Mouse (Mus musculus) neural tube, embryonic 11.5 days (tissue): ENCODE results near the gene Olfr1133. TPM values are rescaled to one million over a fixed set of nuclear protein-coding genes. Genes with fewer than 3 reads are reported as not detected.
"Not testable (repeated sequence)": the region's sequence is repeated elsewhere in the genome, so short reads cannot be mapped to it uniquely, and the experiment has no call there.

ENCODE experiments used
- ATAC-seq: fragments of 200-750 bp; cut with Nextera tagmentation; 2 replicates; pipeline ENCODE4 v1.8.0; 2017; ENCODE audit warnings: moderate number of reproducible peaks, mild to moderate bottlenecking, moderate TSS enrichment, moderate library complexity; ENCODE audit not compliant: insufficient read depth, low FRiP score, low TSS enrichment
- DNase-seq: peaks from one replicate; pipeline ENCODE4 v3.0.0-alpha.2; 2015; ENCODE audit warnings: low spot score
- H3K27ac ChIP-seq: fragments of 300-500 bp; sonication (generic); 2 replicates; pipeline ENCODE4 v1.5.1; 2014; ENCODE audit warnings: low read depth, mild to moderate bottlenecking, low read length
- H3K27me3 ChIP-seq: fragments of 300-500 bp; sonication (generic); 2 replicates; pipeline ENCODE4 v1.6.1; 2014; ENCODE audit warnings: mild to moderate bottlenecking, low read length, mixed read lengths; ENCODE audit not compliant: control insufficient read depth, insufficient read depth
- H3K36me3 ChIP-seq: fragments of 300-500 bp; sonication (generic); 2 replicates; pipeline ENCODE4 v1.6.1; 2014; ENCODE audit warnings: mild to moderate bottlenecking, low read length, moderate library complexity, mixed read lengths; ENCODE audit not compliant: control insufficient read depth, insufficient read depth
- H3K4me1 ChIP-seq: fragments of 300-500 bp; sonication (generic); 2 replicates; pipeline ENCODE4 v1.6.1; 2014; ENCODE audit warnings: low read length, mixed read lengths; ENCODE audit not compliant: control insufficient read depth, insufficient read depth
- H3K4me2 ChIP-seq: fragments of 300-500 bp; sonication (generic); 2 replicates; pipeline ENCODE4 v1.6.1; 2014; ENCODE audit warnings: low read depth, mild to moderate bottlenecking, moderate library complexity
- H3K4me3 ChIP-seq: fragments of 300-500 bp; sonication (generic); 2 replicates; pipeline ENCODE4 v1.5.1; 2014; ENCODE audit warnings: low read depth, low read length
- H3K9ac ChIP-seq: fragments of 300-500 bp; sonication (generic); 2 replicates; pipeline ENCODE4 v1.6.1; 2014; ENCODE audit warnings: mild to moderate bottlenecking, low read length
- H3K9me3 ChIP-seq: fragments of 300-500 bp; sonication (generic); 2 replicates; pipeline ENCODE4 v1.6.1; 2016; ENCODE audit warnings: low read length; ENCODE audit not compliant: control insufficient read depth
- WGBS: fragments of 180-500 bp; shearing (Covaris S2); extraction: QIAGEN DNeasy Blood & Tissue Kit; methylation state at CpG from one replicate; pipeline ENCODE4 v1.1.7; 2014; 5-methylcytosine and 5-hydroxymethylcytosine counted together
- polyA plus RNA-seq: library from polyadenylated mRNA; unstranded; fragments of >200 nt; fragmentation: Nextera tagmentation; extraction: Ambion mirVana; gene quantifications from 2 replicates; pipeline ENCODE4 v1.2.1, GENCODE M21; 2014

Gene Olfr1133
- not detected in 2 replicates for polyA plus RNA-seq

- Histone ChIP-seq H3K4me2 (no peak within 1 kb of the TSS), H3K9me3 (no peaks in the 10 kb centered on the region), H3K27ac (no peak within 1 kb of the TSS), H3K27me3 (no peaks in the 10 kb centered on the region), H3K4me3 (no peak within 1 kb of the TSS), H3K9ac (no peak within 1 kb of the TSS), H3K36me3 (no peaks in the 10 kb centered on the region), H3K4me1 (no peaks in the 10 kb centered on the region)
- ATAC-seq (no peak), DNase-seq (no peak)
Measured at GRCm38 (mm10) chr2:87647274-87647673, at the start of gene Olfr1133. Gene Olfr1133, minus strand, starts transcription at chr2:87647374.

DNA sequence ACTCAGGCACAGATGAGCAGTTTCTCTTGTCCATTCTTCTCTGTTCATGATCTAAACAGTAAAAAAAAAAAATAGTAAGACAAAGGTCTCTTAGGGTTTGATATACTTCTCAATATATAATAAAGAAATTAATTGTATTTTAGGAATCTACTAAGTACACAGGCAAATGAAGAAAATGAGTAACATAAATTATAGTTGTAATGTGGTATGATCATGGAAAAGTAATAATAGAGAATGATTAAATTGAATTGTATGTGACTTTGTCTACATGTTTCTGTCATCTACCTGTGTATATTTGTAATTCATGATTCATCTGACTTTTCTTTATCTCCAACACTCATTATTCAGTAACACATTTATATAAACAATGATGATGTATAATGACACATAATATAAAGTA, 46.7 kb upstream of the Olfr1133 start, which contains the start of gene Olfr1136:
Olfr1136 (minus strand) TSS at position 101 of the 400 bp plus-strand sequence.
- ATAC-seq, result no peak
- Histone ChIP-seq H3K4me1 (no peaks in the 10 kb centered on the region), H3K36me3 (no peaks in the 10 kb centered on the region), H3K4me2 (no peak within 1 kb of the TSS), H3K9me3 (no peaks in the 10 kb centered on the region), H3K27ac (no peak within 1 kb of the TSS), H3K27me3 (no peaks in the 10 kb centered on the region), H3K4me3 (no peak within 1 kb of the TSS), H3K9ac (no peak within 1 kb of the TSS)
- no peak for DNase-seq

DNA sequence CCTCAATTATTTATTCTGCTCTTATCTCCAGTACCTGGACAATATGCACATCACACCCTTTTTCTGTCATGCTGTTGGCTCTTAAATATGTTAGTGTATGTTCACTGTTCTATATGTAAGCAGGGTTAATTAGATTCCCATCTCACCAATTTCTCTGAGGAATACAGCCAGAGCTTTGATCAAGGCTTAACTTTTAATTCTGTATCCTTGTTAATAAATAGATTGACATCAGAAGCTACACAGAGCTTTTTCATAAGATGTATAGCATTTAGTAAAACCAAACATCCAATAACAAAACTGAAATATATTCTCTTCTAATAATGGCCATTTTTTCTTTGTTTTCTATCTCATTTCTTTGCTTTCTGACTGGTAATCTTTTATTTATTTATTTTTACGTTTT, 26.4 kb upstream of the Olfr1133 start, which contains the start of gene Olfr1135:
Olfr1135 (minus strand) TSS at position 101 of the 400 bp plus-strand sequence.
- H3K9me3 ChIP-seq, result no peaks in the 10 kb centered on the region
- H3K9ac ChIP-seq, result no peak within 1 kb of the TSS
- no peaks in the 10 kb centered on the region for H3K4me1 ChIP-seq
- ATAC-seq, result no peak
- DNase-seq, result no peak
- no peaks in the 10 kb centered on the region for H3K27me3 ChIP-seq
- H3K4me2 ChIP-seq, result no peak within 1 kb of the TSS
- H3K27ac ChIP-seq, result no peak within 1 kb of the TSS
- no peak within 1 kb of the TSS for H3K4me3 ChIP-seq
- no peaks in the 10 kb centered on the region for H3K36me3 ChIP-seq
- WGBS, result 17% methylated on average over 1 of the region's 1 CpGs

GRCm38 (mm10) chr2:87658360-87658759, 11.2 kb upstream of the Olfr1133 start, which contains the start of gene Olfr1134:
Gene Olfr1134, minus strand, starts transcription at chr2:87658460.
- DNase-seq (no peak), ATAC-seq (no peak; the same call in 1 of the 2 replicates)
- H3K4me2 ChIP-seq, result no peak within 1 kb of the TSS
- H3K27ac ChIP-seq, result no peak within 1 kb of the TSS
- no peak within 1 kb of the TSS for H3K9ac ChIP-seq
- H3K4me1 ChIP-seq, result no peaks in the 10 kb centered on the region
- H3K9me3 ChIP-seq, result no peaks in the 10 kb centered on the region
- H3K36me3 ChIP-seq, result no peaks in the 10 kb centered on the region
- H3K27me3 ChIP-seq, result no peaks in the 10 kb centered on the region
- no peak within 1 kb of the TSS for H3K4me3 ChIP-seq
- WGBS, result 86% methylated on average over 2 of the region's 2 CpGs

DNA sequence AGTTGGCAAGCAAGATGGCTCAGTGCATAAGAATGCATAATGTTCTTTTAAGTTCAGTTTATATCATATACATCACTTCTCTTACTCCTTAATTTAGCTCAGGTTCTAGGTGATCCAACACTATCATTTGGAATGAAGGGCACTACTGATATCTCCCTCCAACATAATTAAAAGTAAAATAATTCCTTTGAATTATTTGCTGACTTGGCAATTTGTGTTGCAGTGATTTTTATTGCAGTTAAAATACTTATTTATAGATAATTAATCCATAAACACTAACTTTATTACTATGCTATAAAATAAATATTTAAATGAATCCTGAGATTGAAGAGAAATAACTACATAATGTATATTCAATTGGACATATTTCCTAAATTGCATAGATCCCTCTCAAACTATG, 4.7 kb downstream of the Olfr1133 start:
- Histone ChIP-seq H3K4me2 (no peak overlapping the region), H3K27ac (no peak overlapping the region), H3K27me3 (no peaks in the 10 kb centered on the region), H3K4me1 (no peaks in the 10 kb centered on the region), H3K9me3 (no peaks in the 10 kb centered on the region), H3K9ac (no peak overlapping the region), H3K4me3 (no peak overlapping the region), H3K36me3 (no peaks in the 10 kb centered on the region)
- DNase-seq (no peak), ATAC-seq (no peak)

- H3K4me2 ChIP-seq, result no peak within 1 kb of the TSS
- no peaks in the 10 kb centered on the region for H3K4me1 ChIP-seq
- ATAC-seq (no peak), DNase-seq (no peak)
- H3K9me3 ChIP-seq, result no peaks in the 10 kb centered on the region
- no peak within 1 kb of the TSS for H3K9ac ChIP-seq
- no peaks in the 10 kb centered on the region for H3K27me3 ChIP-seq
- no peaks in the 10 kb centered on the region for H3K36me3 ChIP-seq
- no peak within 1 kb of the TSS for H3K4me3 ChIP-seq
- H3K27ac ChIP-seq, result no peak within 1 kb of the TSS
Measured at GRCm38 (mm10) chr2:87637435-87637834, 9.7 kb downstream of the Olfr1133 start, which contains the start of gene Olfr1132. Gene Olfr1132, minus strand, starts transcription at chr2:87637535.

DNA sequence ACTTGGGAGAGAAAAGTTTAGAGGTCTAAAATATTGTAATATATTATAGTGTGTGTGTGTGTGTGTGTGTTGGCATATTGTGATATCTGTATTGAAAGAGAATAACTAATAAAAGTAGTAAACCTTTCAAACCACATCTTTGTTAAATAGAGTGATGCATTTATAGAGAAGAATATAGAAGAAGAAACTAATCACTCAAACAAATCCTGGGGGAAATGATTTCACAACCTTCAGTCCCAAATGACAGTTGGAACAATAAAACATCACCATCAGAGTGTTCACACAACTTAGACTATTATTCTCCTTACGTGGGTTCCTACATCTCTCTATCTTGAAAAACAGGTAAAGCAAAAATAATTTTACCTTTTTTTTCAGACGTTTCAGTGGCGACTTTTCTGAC, 20.4 kb downstream of the Olfr1133 start, which contains the start of gene Olfr1131:
Olfr1131 (plus strand) TSS at position 301 of the 400 bp plus-strand sequence.
- Histone ChIP-seq H3K4me1 (no peaks in the 10 kb centered on the region), H3K4me2 (no peak within 1 kb of the TSS), H3K27me3 (no peaks in the 10 kb centered on the region), H3K36me3 (no peaks in the 10 kb centered on the region), H3K9me3 (no peaks in the 10 kb centered on the region), H3K27ac (no peak within 1 kb of the TSS), H3K4me3 (no peak within 1 kb of the TSS), H3K9ac (no peak within 1 kb of the TSS)
- 72% methylated on average over 3 of the region's 3 CpGs for WGBS
- ATAC-seq (no peak), DNase-seq (no peak)

GRCm38 (mm10) chr2:87605912-87606311, 41.3 kb downstream of the Olfr1133 start, which contains the start of gene Olfr1130:
Gene Olfr1130, plus strand, starts transcription at chr2:87606212.
- not testable (repeated sequence) for H3K9ac ChIP-seq, ATAC-seq, H3K4me1 ChIP-seq, H3K9me3 ChIP-seq, H3K4me3 ChIP-seq, H3K4me2 ChIP-seq, H3K27ac ChIP-seq, H3K27me3 ChIP-seq, H3K36me3 ChIP-seq, DNase-seq
